Mouse (Mus musculus) ES-E14 (cell line): ENCODE measurements around the gene Atf3.

Source experiments
- CHD2 ChIP-seq: IDR thresholded peaks from 2 replicates; pipeline ENCODE4 v1.6.1; 2014; ENCODE audit warnings: mild to moderate bottlenecking, low read depth, low read length, inconsistent platforms
- HCFC1 ChIP-seq: IDR thresholded peaks from 2 replicates; pipeline ENCODE4 v1.6.1; 2012; ENCODE audit warnings: low read length, inconsistent platforms, borderline replicate concordance; ENCODE audit not compliant: insufficient read depth
- MAFK ChIP-seq: IDR thresholded peaks from 2 replicates; pipeline ENCODE4 v1.6.1; 2014; ENCODE audit warnings: mild to moderate bottlenecking, low read depth, low read length, inconsistent platforms; ENCODE audit not compliant: insufficient read depth
- ZC3H11A ChIP-seq: IDR thresholded peaks from 2 replicates; pipeline ENCODE4 v1.6.1; 2012; ENCODE audit warnings: low read depth, mild to moderate bottlenecking, inconsistent platforms, low read length, borderline replicate concordance
- ZNF384 ChIP-seq: IDR thresholded peaks from 2 replicates; pipeline ENCODE4 v1.6.1; 2012; ENCODE audit warnings: low read depth, low read length, inconsistent platforms

DNA sequence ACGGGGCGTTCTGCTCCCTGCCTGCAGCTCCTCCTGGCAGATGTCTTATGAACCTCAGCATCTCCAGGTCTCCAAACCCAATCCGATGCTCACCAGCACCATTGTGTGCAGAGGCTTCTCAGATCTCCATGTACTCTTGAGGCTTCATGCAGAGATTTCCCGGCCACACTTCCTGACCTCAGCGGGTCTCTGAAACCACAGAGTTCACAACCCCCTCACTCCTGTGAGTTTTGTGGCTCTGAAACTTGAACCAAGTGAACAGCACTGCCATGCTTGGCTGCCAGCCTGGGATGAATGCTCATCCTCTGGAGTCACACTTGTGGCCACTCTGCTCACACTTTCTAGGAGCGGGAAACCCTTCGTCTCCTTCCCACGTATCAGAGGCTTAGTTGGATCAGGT is 76.9 kb downstream of the Atf3 start:
- TF ChIP-seq ZNF384 (no peak), CHD2 (no peak), MAFK (no peak), ZC3H11A (no peak), HCFC1 (no peak)
